Mouse (Mus musculus) megakaryocyte-erythroid progenitor cell, adult 5-6 weeks (primary cell): Measurements from ENCODE around the gene Kcnab3. TPM values are rescaled to one million over a fixed set of nuclear protein-coding genes. Genes with fewer than 3 reads are reported as not detected.

Experiments
- ATAC-seq: replicated peaks from 2 replicates; pipeline ENCODE4 v1.8.0; 2016; ENCODE audit warnings: mild to moderate bottlenecking, inconsistent platforms; ENCODE audit not compliant: severe bottlenecking, poor library complexity, low FRiP score, low TSS enrichment
- total RNA-seq, 2 experiments: library from RNA; stranded (forward) in 1 of 2; stranded (reverse) in 1 of 2; fragments of 200-1000, 215-1000 nt in 1 of 2; fragments of >200 nt in 1 of 2; fragmentation: Nextera tagmentation in 1 of 2; gene quantifications; 2 replicates each; pipeline ENCODE4 v1.2.3; 2014 to 2017

Gene Kcnab3
- total RNA-seq, 2 experiments from 2014 or later = not detected

GRCm38 (mm10) chr11:69368356-69369214 is 42.5 kb downstream of the Kcnab3 start:
- ATAC-seq = no peak

- ATAC-seq = no peak
Measured at GRCm38 (mm10) chr11:69369215-69369989, 43.3 kb downstream of the Kcnab3 start, which contains the start of gene Chd3. TSS of gene Chd3 (minus strand) at chr11:69369406.

- no peak for ATAC-seq
Measured at GRCm38 (mm10) chr11:69369990-69370816, 44.1 kb downstream of the Kcnab3 start.

- ATAC-seq = no peak
Measured at GRCm38 (mm10) chr11:69370817-69371215, 44.8 kb downstream of the Kcnab3 start.

- ATAC-seq = peak; percentile 16; the same call in 1 of the 2 replicates
Measured at GRCm38 (mm10) chr11:69371601-69372000, 45.5 kb downstream of the Kcnab3 start.

- ATAC-seq = peak; percentile 59
Measured at GRCm38 (mm10) chr11:69372056-69372779, 46.2 kb downstream of the Kcnab3 start.

GRCm38 (mm10) chr11:69372780-69373170 is 46.7 kb downstream of the Kcnab3 start:
- no peak for ATAC-seq

- peak; percentile 76 for ATAC-seq
Measured at GRCm38 (mm10) chr11:69373223-69373965, 47.3 kb downstream of the Kcnab3 start.

GRCm38 (mm10) chr11:69375646-69376045 is 49.6 kb downstream of the Kcnab3 start:
- no peak for ATAC-seq

- ATAC-seq = no peak
Measured at GRCm38 (mm10) chr11:69377766-69378165, 51.7 kb downstream of the Kcnab3 start.

GRCm38 (mm10) chr11:69379600-69379999 is 53.5 kb downstream of the Kcnab3 start:
- ATAC-seq = no peak

- ATAC-seq = no peak
Measured at GRCm38 (mm10) chr11:69381356-69381755, 55.3 kb downstream of the Kcnab3 start.

Other genes with a start within 250 kb of the Kcnab3 start
- 46.7 and 60.3 TPM in 2 replicates for gene Vamp2, start 237.8 kb upstream of the Kcnab3 start, total RNA-seq (2014; fragmentation: Nextera tagmentation)
- 7.5 and 15.7 TPM in 2 replicates for gene Vamp2, start 237.8 kb upstream of the Kcnab3 start, total RNA-seq (2017)
- gene Per1, start 231.0 kb upstream of the Kcnab3 start, total RNA-seq (2014; fragmentation: Nextera tagmentation) = 11.3 and 17.6 TPM in 2 replicates
- gene Per1, start 231.0 kb upstream of the Kcnab3 start, total RNA-seq (2017) = 4.7 and 12.5 TPM in 2 replicates
- not detected in 2 replicates for gene Hes7, start 205.9 kb upstream of the Kcnab3 start, total RNA-seq (2014; fragmentation: Nextera tagmentation)
- gene Hes7, start 205.9 kb upstream of the Kcnab3 start, total RNA-seq (2017) = not detected in 2 replicates
- gene 9130213A22Rik, start 203.7 kb upstream of the Kcnab3 start, total RNA-seq (2014; fragmentation: Nextera tagmentation) = not detected in 2 replicates
- gene 9130213A22Rik, start 203.7 kb upstream of the Kcnab3 start, total RNA-seq (2017) = not detected in 2 replicates
- gene Aloxe3, start 200.4 kb upstream of the Kcnab3 start, total RNA-seq (2014; fragmentation: Nextera tagmentation) = not detected in 2 replicates
- not detected in 2 replicates for gene Aloxe3, start 200.4 kb upstream of the Kcnab3 start, total RNA-seq (2017)
- not detected in 2 replicates for gene Alox12b, start 169.3 kb upstream of the Kcnab3 start, total RNA-seq (2014; fragmentation: Nextera tagmentation)
- not detected in 2 replicates for gene Alox12b, start 169.3 kb upstream of the Kcnab3 start, total RNA-seq (2017)
- gene Alox8, start 128.4 kb upstream of the Kcnab3 start, total RNA-seq (2014; fragmentation: Nextera tagmentation) = not detected in 2 replicates
- gene Alox8, start 128.4 kb upstream of the Kcnab3 start, total RNA-seq (2017) = not detected in 2 replicates
- gene Gucy2e, start 89.2 kb upstream of the Kcnab3 start, total RNA-seq (2014; fragmentation: Nextera tagmentation) = not detected in 2 replicates
- gene Gucy2e, start 89.2 kb upstream of the Kcnab3 start, total RNA-seq (2017) = not detected in 2 replicates
- gene Cntrob, start 2.5 kb upstream of the Kcnab3 start, total RNA-seq (2014; fragmentation: Nextera tagmentation) = 40.0 and 56.6 TPM in 2 replicates
- gene Cntrob, start 2.5 kb upstream of the Kcnab3 start, total RNA-seq (2017) = 19.7 and 31.6 TPM in 2 replicates
- 77.9 and 81.4 TPM in 2 replicates for gene Trappc1, start 2.3 kb upstream of the Kcnab3 start, total RNA-seq (2014; fragmentation: Nextera tagmentation)
- gene Trappc1, start 2.3 kb upstream of the Kcnab3 start, total RNA-seq (2017) = 82.4 and 97.4 TPM in 2 replicates
- gene Rnf227, start 14.2 kb downstream of the Kcnab3 start, total RNA-seq (2014; fragmentation: Nextera tagmentation) = 1.9 and 2.8 TPM in 2 replicates
- gene Rnf227, start 14.2 kb downstream of the Kcnab3 start, total RNA-seq (2017) = 3.3 and 5.6 TPM in 2 replicates
- 45.7 and 57.3 TPM in 2 replicates for gene Chd3, start 43.1 kb downstream of the Kcnab3 start, total RNA-seq (2014; fragmentation: Nextera tagmentation)
- gene Chd3, start 43.1 kb downstream of the Kcnab3 start, total RNA-seq (2017) = 21.0 and 49.2 TPM in 2 replicates
- 161 and 169 TPM in 2 replicates for gene Naa38, start 69.2 kb downstream of the Kcnab3 start, total RNA-seq (2014; fragmentation: Nextera tagmentation)
- 156 and 170 TPM in 2 replicates for gene Naa38, start 69.2 kb downstream of the Kcnab3 start, total RNA-seq (2017)
- gene Cyb5d1, start 69.4 kb downstream of the Kcnab3 start, total RNA-seq (2014; fragmentation: Nextera tagmentation) = 16.2 and 20.9 TPM in 2 replicates
- gene Cyb5d1, start 69.4 kb downstream of the Kcnab3 start, total RNA-seq (2017) = 36.7 and 41.7 TPM in 2 replicates
- 0.37 TPM in 1 of 2 replicates, not detected in the other for gene Tmem88, start 72.0 kb downstream of the Kcnab3 start, total RNA-seq (2014; fragmentation: Nextera tagmentation)
- gene Tmem88, start 72.0 kb downstream of the Kcnab3 start, total RNA-seq (2017) = not detected in 2 replicates
- gene Kdm6b, start 87.4 kb downstream of the Kcnab3 start, total RNA-seq (2014; fragmentation: Nextera tagmentation) = 19.3 and 22.1 TPM in 2 replicates
- 1.6 and 2.7 TPM in 2 replicates for gene Kdm6b, start 87.4 kb downstream of the Kcnab3 start, total RNA-seq (2017)
- not detected in 2 replicates for gene Dnah2, start 222.9 kb downstream of the Kcnab3 start, total RNA-seq (2014; fragmentation: Nextera tagmentation)
- gene Dnah2, start 222.9 kb downstream of the Kcnab3 start, total RNA-seq (2017) = not detected in 2 replicates
- gene Efnb3, start 233.9 kb downstream of the Kcnab3 start, total RNA-seq (2014; fragmentation: Nextera tagmentation) = 1.3 and 3.0 TPM in 2 replicates
- gene Efnb3, start 233.9 kb downstream of the Kcnab3 start, total RNA-seq (2017) = 0.50 and 0.52 TPM in 2 replicates